Mouse (Mus musculus): ENCODE data around the gene Pdlim5.
A peak's percentile ranks its signal among the peaks of the same experiment; 100 is the strongest.

Gene Pdlim5

DNA sequence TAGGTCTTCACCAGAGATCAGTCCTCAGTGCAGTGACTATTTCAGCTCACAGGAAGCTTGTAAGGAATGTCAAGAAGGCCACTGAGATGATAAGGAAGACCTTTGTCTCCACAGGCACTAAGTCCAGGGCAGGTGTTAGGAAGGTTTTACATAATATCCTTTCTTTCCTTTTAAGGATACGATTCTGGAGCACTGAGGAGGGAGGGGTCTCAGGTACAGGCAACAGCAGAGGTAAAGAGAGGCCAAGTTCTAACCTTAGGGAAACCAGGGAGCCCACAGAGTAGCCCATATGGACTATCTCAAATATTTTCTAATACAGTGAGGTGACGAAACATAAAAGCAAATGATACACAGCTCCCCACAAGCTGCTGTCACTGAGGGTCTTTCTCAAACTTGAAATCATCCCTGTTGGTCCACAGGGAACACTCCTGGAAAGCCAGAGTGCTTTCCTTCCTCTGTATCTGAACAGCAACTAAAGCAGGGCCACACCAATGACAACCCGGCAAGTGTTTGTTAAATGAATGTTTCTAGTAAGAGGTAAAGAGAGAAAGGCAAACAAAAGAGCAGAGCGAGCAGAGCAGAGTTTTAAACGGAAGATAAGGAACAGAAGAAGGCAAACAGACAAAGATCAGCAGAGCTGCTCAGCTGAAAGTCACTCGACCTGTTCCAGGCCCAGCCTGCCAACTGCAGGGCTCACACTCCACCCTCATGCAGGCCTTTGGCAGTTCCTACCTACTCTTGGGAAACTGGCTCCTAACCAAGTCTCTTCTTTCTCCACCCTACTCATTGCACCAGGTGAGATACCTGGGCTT is 55.9 kb downstream of the Pdlim5 start:
- DNase-seq (ENCODE audit: low spot score): no peak

DNA sequence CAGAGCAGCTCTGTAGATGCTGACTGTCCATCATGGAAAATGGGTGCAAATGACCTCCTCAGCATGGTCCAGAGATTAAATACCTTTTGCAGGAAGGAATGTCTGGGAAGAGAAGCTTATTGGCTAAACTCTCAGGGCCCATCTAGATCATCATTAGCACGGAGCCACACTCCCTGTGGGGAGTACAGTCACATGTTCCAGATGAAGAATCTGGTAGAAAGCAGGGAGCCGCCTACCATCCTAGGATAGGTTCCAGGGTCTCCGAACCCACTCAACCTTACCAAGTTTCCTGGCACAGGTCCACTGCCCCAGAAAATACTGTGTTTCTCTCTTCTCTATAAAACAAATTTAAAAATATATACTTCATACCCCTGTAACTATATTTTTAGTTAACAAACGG is 57.4 kb downstream of the Pdlim5 start:
- no peak for DNase-seq (ENCODE audit: low spot score)

GRCm38 (mm10) chr3:142334496-142334895 is 61.0 kb downstream of the Pdlim5 start:
- DNase-seq (ENCODE audit: low spot score): no peak

DNA sequence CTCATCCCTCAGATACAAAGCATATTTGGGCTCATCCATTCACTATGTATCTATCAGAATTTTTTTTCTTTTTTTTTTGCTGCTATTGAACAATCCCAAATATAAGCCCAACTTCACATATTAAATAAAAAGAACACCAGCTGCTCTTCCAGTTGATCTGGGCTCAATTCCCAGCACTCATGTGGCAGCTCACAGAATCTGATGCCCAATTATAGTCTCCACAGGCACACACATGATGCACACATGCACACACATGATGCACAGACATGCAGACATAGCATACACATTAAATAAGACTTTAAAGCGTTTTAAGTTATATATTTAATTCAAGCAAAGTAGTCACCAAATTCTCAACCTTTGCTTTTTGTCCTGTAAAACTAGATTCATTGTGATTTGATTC is 62.0 kb downstream of the Pdlim5 start:
- DNase-seq (ENCODE audit: low spot score): no peak

DNA sequence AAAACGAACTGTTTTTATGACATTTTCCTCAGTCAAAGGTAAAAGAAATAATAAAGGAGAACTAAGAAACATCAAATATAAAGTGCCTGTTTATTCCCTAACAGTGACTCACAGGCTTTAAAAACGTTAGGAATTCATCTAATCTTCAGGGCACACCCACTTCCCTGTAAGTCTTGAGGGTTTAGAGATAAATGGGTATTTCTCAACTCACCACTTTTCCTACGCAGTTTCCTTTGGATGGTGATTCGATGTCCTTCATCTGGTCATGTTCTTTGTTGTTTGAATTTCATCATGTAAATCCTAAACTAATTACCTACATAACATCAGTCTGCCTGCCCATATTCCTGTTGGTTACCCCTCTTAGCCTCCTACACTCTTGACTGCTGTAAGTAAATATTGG is 62.8 kb downstream of the Pdlim5 start:
- DNase-seq (ENCODE audit: low spot score): no peak

- no peak for DNase-seq (ENCODE audit: low spot score)
Observed at GRCm38 (mm10) chr3:142331872-142332554, 63.5 kb downstream of the Pdlim5 start.

- DNase-seq (ENCODE audit: low spot score): no peak
Observed at GRCm38 (mm10) chr3:142330425-142330824, 65.1 kb downstream of the Pdlim5 start.

DNA sequence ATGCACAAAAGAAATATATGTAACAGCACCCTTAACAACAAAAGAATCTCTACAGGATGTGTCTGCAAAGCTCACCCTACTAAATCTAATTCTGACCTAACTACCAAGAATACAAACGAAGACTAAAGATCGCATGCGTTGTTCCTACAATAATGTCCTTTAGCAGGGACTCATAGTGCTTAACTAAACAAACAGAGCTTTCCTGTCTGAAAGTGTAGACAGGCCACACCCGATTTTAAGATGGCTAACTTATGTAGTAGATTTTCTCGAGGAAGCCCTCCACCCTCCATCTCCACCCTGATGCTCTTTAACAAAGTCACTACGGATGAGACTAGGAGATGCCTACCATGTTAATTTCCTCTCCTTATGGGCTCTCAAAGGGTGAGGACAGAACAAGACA is 71.9 kb downstream of the Pdlim5 start:
- no peak for DNase-seq (ENCODE audit: low spot score)

GRCm38 (mm10) chr3:142321930-142322329 is 73.6 kb downstream of the Pdlim5 start:
- peak; percentile 69 for DNase-seq (ENCODE audit: low spot score)

- DNase-seq (ENCODE audit: low spot score): peak; percentile 81
Observed at GRCm38 (mm10) chr3:142318147-142318546, 77.3 kb downstream of the Pdlim5 start.

DNA sequence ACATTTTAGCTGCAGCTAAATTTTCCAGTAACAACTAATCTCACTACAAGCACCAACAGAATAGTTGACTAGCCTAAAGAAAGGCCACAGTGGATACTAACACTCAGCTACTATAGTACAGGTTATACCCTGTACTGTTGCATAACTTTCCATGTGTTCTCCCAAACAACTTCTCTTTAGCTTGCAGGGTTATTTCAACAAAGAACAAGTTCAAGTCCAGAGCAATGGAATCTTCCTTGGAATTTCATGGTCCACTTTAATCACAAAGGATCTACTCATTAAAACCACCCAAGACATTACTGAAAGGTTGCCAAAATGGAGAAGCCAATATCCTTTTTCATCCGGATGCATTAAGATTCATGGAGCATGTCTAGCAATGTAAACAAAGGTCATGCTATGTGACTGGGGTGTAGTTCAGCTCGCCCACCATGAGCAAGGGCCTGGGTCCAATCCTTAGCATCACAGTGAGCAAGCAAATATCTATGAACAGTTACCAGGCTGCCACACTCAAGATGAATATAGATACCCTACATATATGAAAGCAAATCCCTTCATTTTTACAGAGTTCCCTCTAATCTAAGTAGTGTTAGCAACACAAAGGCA is 79.3 kb downstream of the Pdlim5 start:
- no peak for DNase-seq (ENCODE audit: low spot score)

DNA sequence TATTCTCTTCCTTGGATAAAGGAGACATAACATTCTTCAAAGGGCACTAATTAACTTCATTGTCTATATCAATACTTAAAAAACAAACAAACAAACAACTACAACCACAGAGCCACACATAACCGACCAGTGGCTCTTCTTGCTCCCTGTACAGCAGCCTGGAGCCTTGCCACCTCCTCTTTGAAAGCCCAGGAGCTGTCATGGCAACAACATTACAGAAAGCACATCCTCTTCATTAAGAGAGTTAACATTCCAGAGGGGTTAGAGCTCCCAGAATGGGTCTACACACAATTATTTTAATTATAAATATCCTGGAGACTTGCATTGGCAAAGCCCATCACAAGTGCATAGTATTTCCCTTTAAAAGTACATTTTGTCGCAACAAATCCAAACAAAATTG is 84.4 kb downstream of the Pdlim5 start:
- DNase-seq (ENCODE audit: low spot score): no peak

- DNase-seq (ENCODE audit: low spot score): no peak
Observed at GRCm38 (mm10) chr3:142310446-142310845, 85.0 kb downstream of the Pdlim5 start.

DNA sequence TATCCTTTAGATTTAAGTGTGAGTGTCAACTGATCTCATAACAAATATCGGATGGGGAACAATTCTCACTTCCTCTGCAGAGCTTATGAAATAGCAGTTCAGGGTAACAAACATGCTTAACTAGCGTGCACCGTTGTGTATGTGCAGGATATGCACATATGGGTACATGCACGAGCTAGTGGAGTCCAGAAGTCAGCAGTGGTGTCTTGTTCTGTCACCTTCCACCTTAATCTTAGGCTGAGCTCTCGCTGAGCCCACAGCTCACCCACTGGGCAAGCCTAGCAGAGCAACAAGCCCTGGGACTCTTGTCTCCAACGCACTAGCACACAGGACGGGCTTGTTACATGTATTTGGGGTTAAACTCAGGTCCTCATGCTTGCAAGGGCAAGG is 100.2 kb downstream of the Pdlim5 start:
- DNase-seq (ENCODE audit: low spot score): no peak

- no peak for DNase-seq (ENCODE audit: low spot score)
Observed at GRCm38 (mm10) chr3:142294616-142295286, 100.7 kb downstream of the Pdlim5 start.

GRCm38 (mm10) chr3:142293561-142293960 is 101.9 kb downstream of the Pdlim5 start:
- no peak for DNase-seq (ENCODE audit: low spot score)

DNA sequence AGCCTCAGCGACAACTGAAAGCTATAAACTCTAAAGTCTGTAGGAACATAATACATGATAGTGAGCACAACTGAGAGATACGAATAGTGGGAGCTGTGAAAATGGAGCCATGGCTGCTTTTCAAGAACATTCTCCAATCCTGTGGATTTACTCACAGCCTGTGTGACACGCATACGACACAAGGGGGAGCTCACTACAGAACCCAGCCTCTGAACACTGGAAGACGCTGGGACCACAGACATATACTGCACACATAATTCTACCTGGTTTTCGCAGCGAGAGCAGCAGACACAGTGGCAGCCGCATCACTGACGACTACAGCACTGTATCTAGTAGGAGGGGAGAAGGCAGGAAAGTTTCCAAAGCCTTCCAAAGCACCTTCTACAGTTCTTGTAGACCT is 112.8 kb downstream of the Pdlim5 start:
- DNase-seq (ENCODE audit: low spot score): peak; percentile 55

GRCm38 (mm10) chr3:142281656-142282055 is 113.8 kb downstream of the Pdlim5 start:
- DNase-seq (ENCODE audit: low spot score): no peak

DNA sequence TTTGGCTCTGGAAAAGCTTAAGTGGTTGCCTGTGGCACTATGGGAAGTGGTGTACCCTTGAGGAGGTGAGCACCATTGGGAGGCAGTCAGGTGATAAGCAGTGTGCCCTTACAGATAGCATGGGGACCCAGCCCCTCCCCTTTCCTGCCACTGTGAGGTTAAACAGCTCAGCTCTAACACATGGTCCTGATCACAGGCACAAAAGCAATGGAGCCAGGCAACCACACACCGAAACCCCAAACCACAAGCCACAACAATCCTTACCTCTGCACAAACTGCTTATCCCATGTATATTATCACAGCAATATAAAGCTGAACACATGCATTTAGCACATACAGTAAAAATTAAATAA is 114.4 kb downstream of the Pdlim5 start:
- DNase-seq (ENCODE audit: low spot score): no peak

DNA sequence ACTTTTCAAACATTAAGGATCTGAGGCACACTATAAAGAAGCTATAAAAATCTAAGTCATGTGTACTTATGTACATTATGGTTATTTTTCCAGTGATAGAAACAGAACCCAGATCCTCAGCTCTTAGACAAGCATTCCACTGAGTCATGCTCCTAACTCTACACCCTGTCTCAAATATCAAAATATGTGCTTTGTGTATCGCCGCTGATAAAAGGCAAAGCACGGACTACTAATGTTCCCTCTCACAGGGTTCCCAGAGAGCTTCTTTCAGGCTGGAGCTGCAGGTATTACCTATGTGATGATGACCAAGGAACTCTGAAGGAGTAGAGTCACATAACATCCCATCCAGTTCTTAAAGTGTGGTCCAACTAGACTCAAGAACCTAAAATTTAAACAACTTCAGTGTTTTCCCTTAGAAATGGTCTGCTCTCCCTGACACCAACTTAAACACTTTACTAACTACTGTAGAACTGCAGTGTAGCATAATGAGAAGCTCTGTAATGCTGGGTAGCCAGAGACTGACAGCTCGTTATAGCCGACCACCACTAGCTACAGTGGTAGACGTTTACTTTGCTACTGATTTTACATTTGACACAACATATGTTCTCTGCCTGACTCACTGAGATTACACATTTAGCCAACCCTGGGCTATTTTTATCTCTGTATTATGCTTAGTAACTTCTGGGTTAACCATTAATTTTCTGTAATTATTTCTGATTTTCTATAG is 115.0 kb downstream of the Pdlim5 start:
- no peak for DNase-seq (ENCODE audit: low spot score)

GRCm38 (mm10) chr3:142279011-142279410 is 116.5 kb downstream of the Pdlim5 start:
- no peak for DNase-seq (ENCODE audit: low spot score)

GRCm38 (mm10) chr3:142276506-142276905 is 119.0 kb downstream of the Pdlim5 start:
- no peak for DNase-seq (ENCODE audit: low spot score)

Data from testis, postnatal 10 days (tissue).